Mouse (Mus musculus) heart, postnatal 0 days (tissue): ENCODE data around the gene Grasp.
A peak's percentile ranks its signal among the peaks of the same experiment; 100 is the strongest.

Source experiments
- CTCF ChIP-seq: IDR thresholded peaks from 2 replicates; pipeline ENCODE4 v1.5.1; 2016; ENCODE audit warnings: antibody characterized with exemption, control low read depth, low read depth
- EP300 ChIP-seq: IDR thresholded peaks from 2 replicates; pipeline ENCODE4 v1.6.1; 2016; ENCODE audit warnings: antibody characterized with exemption, low read depth

DNA sequence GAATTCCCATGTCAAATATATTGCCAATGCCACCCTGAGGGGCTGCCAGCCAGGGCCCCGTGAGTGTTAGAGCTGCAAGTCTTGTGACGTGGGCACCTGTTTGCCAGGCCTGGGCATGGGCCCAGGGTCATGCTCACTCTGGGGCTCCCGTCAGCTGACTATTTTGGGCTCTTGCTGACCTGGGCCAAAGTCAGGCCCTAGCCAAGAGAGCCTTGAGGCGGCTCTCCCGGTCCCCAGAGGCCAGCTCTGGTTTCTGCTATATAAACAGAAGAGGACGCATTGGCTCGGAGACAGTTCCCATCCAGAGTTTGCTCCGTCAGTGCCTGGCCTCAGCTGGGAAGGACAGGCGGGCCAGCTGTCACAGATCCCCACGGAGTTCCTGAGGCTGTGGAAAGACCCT lies 36.4 kb downstream of the Grasp start:
- TF ChIP-seq CTCF (no peak), EP300 (peak; percentile 96)
